Mouse (Mus musculus): ENCODE measurements at regions not wholly inside any gene's neighbourhood (a gene's known extent, or its start where the extent isn't known, plus 50 kb on each side); places are given as distances from the start of the nearest gene placed in this dataset.

DNA sequence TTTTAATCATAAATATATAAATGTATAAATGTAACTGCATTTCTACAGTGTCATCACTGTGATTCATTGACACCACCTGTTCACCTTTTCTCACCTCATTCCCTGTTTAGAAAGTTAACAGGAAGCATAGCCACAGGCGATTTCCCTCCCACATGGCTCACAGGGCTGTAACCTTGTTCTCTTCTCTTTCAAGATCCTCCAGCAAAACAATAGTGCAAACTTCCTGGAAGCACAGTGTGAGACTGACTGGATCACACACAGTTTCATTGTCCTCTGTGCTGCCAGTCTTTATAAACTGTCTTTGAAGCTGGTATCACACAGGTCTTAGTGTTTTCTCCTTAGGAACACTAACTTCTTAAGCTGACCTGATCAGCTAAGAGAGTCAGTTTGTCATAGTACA lies 760.5 kb upstream of the Ddx18 start:
- no peak for TF ChIP-seq POLR2A (IDR thresholded peaks at IDR 0.05; ENCODE audit: control insufficient read depth, extremely low read depth, insufficient read depth, low read length, poor library complexity)
- no peak for TF ChIP-seq CTCF (IDR thresholded peaks at IDR 0.05; ENCODE audit: borderline replicate concordance, control insufficient read depth, extremely low read depth, insufficient read depth, low read length, poor library complexity)
